In the genomic region with DNA sequence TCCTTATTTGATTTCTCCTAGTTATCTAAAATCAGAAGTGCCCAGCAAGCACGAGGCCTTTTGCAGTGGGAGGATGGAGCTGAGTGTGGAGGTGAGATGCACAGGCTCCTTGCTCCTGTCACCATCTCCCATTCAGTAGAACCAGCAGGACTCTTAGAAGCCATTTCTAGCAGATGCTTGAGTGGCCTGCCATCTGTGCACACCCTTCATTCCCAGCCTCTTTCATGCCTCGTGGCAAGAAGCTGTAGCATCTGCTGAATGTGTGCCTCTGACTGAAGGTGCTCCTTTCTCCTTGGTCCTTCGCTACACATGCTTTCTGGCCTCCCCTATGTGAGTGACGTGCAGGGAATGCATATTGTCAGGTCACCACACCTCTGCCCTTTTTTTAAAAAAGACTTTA, we compare ENCODE assay signal across 20 mouse cellular contexts.
DNase-seq lines count a peak whose midpoint lies in the region.
"Had no signal": no experiment of that assay in that cellular context is flagged by ENCODE, and none has a peak within 500 bp of the region (broad histone marks: within the 10 kb centered on the region; RNA-seq: fewer than 3 reads in every experiment).

No protein-coding gene starts in this region.

- intact Hi-C loops in left cerebral cortex, postnatal 10 days (cut with DNase I), result no loop called here

- peak; percentile 28 for DNase-seq in cerebellum, adult 9-11 months
- no peak for DNase-seq in cerebellum, adult 11-12 months
- DNase-seq in frontal cortex, adult 2 months (ENCODE audit: extremely low spot score in 1 of 2, low spot score in 1 of 2), result peak; percentile 52 to 63
- no peak for DNase-seq in frontal cortex, postnatal 25 days (ENCODE audit: low spot score in 2 of 2)
- DNase-seq in left cerebral cortex, adult 18-20 months (ENCODE audit: low spot score in 2 of 2), result peak; percentile 40 to 56
- no peak for DNase-seq in left cerebral cortex, postnatal 10 days (ENCODE audit: extremely low spot score in 1 of 2, low spot score in 2 of 2)
- peak; percentile 50 to 54 for DNase-seq in right cerebral cortex, adult 2 months (ENCODE audit: low spot score in 2 of 2)
- DNase-seq in right cerebral cortex, postnatal 14 days, result no peak
- DNase-seq: adrenal gland, adult 2 months; adrenal gland, postnatal 36 days; cerebellum, adult 9-10 months; gastrocnemius, postnatal 14 days; heart, postnatal 36 days; kidney, adult 18-20 months; kidney, postnatal 36 days; layer of hippocampus, postnatal 36 days; liver, postnatal 0 days; right cerebral cortex, postnatal 25 days; spleen, adult 18-20 months; thymus, postnatal 14 days had no signal

Comparison
In these comparisons a context has a peak if more than half of its experiments do, and no peak if none do; other contexts are left out.
1. DNase-seq: peak in cerebellum, adult 9-11 months (single experiment), frontal cortex, adult 2 months (2 of 2), left cerebral cortex, adult 18-20 months (2 of 2) and right cerebral cortex, adult 2 months (2 of 2); none in cerebellum, adult 11-12 months (single experiment), frontal cortex, postnatal 25 days (0 of 2), left cerebral cortex, postnatal 10 days (0 of 2) and right cerebral cortex, postnatal 14 days (single experiment).